Mouse (Mus musculus): Measurements from ENCODE around the gene Rapgef1.
A peak's percentile ranks its signal among the peaks of the same experiment; 100 is the strongest.
"Not testable (repeated sequence)": the region's sequence is repeated elsewhere in the genome, so short reads cannot be mapped to it uniquely, and the experiment has no call there.

Gene Rapgef1

DNA sequence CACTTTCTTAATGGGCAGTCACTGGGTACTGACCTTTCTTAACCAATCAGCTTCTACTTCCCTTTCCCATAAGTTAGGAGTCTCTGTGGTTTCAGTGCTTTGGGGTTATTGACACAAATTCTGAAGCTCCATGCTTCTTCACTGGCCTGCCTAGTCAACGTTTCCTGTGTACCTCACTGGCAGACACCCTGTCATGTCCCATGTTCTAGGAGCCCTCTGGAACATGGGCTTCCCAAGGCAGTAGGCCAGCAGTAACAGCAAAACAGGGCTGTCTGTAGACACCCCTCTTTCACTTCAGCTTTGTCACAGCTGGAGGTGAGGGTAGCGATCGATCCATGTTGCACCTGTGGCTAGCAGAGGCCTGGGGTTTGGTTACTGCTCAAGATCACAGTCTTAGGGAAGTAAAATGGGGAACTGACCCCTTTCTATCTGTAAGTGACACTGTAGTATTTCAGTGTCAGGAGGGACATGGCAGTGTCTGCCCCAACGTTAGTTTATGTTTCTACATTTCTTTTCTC is 4.6 kb downstream of the Rapgef1 start:
- DNase-seq, result no peak

GRCm38 (mm10) chr2:29624739-29625138 is 5.2 kb downstream of the Rapgef1 start:
- DNase-seq, result no peak

GRCm38 (mm10) chr2:29625573-29626200 is 6.2 kb downstream of the Rapgef1 start:
- DNase-seq, result no peak

- no peak for DNase-seq
These were observed 7.8 kb downstream of the Rapgef1 start for GRCm38 (mm10) chr2:29627337-29627736.

GRCm38 (mm10) chr2:29628186-29628585 is 8.7 kb downstream of the Rapgef1 start:
- DNase-seq, result no peak

- no peak for DNase-seq
These were observed 9.3 kb downstream of the Rapgef1 start for GRCm38 (mm10) chr2:29628763-29629181.

DNA sequence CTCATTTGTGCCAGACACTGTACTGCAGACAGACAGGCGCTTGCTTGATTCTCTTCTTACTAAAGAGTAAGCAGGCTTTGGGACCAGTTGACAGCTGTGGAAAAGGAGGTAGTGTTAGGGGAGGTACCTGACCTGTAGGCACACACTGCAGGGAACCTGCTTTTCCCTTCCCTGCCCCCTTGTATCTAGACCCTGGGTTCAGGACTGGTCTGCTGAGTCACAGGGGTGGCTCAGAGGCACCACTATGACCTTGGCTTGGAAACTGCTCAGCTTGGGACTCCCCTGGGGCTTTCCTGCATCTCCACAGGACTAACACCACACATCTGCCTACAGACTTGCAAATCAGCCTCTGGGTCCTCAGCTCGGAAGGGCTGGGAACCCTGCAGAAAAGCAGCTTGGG is 9.8 kb downstream of the Rapgef1 start:
- DNase-seq, result no peak

GRCm38 (mm10) chr2:29630141-29630771 is 10.7 kb downstream of the Rapgef1 start:
- no peak for DNase-seq

- DNase-seq, result no peak
These were observed 11.5 kb downstream of the Rapgef1 start for GRCm38 (mm10) chr2:29631020-29631419.

DNA sequence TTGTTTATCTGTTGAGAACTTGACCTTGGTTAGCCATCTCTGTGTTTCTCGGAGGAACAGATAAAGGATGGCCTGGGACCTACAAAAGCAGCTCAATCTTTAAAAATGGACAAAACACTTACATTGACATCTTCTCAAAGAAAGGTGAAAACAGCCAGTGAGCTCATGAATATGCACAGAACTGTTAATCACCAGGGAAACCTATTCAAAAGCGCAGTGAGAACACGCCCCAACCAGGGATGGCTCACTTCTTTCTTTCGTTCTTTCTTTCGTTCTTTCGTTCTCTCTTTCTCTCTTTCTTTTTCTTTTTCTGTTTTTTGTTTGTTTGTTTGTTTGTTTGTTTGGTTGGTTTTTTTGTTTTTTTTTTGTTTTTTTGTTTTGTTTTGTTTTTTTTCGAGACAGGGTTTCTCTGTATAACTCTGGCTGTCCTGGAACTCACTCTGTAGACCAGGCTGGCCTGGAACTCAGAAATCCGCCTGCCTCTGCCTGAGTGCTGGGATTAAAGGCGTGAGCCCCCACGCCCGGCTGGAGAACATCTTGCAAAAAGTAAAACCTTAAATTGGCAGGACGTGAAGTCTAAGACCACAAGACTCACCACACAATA is 12.1 kb downstream of the Rapgef1 start:
- not testable (repeated sequence) for DNase-seq

- DNase-seq, result no peak
These were observed 12.7 kb downstream of the Rapgef1 start for GRCm38 (mm10) chr2:29632168-29632662.

GRCm38 (mm10) chr2:29633101-29633554 is 13.6 kb downstream of the Rapgef1 start:
- peak; percentile 94 for DNase-seq

- no peak for DNase-seq
These were observed 14.3 kb downstream of the Rapgef1 start for GRCm38 (mm10) chr2:29633782-29634181.

DNA sequence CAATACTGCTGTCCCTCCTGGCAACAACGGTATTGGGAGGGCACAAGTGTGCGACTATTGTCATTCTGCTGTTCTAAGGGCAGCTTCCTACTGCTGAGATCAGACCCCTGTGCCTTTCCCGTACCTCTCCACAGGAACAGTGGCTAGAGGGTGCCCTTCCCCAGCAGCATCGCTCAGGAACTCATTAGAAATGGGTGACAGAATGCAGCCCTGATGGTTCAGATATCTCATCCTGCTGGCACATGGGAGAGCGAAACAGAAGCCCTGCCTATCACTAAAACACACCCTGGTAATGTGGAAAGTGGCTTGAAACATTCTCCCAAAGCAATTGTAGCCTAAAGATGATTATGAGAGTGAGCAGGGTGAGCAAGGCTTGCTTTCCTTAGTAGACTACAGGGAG is 15.0 kb downstream of the Rapgef1 start:
- DNase-seq, result no peak

GRCm38 (mm10) chr2:29635966-29636507 is 16.5 kb downstream of the Rapgef1 start:
- no peak for DNase-seq

DNA sequence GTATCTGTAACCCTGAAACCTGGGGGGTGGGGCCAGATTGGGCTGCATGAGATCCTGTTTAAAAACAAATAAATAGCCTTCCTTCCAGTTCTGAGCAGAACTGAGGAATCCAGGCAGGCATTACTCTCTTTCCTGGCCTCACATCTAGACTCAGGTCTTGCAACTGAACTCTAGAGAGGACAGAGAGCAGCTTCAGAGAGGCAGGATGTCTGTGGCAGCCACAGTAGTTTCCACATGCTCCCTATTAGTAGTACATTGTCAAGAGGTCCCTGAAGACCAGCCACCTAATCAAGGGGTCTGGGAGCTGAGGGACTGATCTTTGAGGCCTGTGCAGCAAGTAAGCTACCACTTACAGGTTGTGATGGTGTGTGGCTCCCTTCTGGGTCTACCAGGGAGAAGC is 18.0 kb downstream of the Rapgef1 start:
- DNase-seq, result no peak

DNA sequence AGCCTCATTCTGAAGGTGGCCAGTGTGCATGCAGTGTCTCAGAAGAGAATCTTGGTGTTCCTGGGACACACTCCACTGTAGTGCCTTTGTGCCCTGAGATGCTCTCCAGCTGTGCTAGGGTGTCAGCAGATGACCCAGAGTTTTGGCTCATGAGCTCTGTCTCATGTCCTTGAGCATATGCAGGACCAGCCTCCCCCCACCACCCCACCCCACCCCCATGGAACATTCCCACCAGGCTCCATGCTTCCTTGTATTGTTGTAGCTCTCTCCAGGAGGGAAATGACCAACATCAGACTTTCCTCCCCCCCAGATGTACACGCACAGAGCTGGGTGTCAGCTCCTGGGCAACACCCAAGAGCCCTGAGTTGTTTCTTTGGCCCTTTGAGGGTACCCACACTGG is 19.9 kb downstream of the Rapgef1 start:
- DNase-seq, result no peak

- DNase-seq, result no peak
These were observed 20.6 kb downstream of the Rapgef1 start for GRCm38 (mm10) chr2:29639953-29640743.

GRCm38 (mm10) chr2:29641707-29642106 is 22.2 kb downstream of the Rapgef1 start:
- no peak for DNase-seq

DNA sequence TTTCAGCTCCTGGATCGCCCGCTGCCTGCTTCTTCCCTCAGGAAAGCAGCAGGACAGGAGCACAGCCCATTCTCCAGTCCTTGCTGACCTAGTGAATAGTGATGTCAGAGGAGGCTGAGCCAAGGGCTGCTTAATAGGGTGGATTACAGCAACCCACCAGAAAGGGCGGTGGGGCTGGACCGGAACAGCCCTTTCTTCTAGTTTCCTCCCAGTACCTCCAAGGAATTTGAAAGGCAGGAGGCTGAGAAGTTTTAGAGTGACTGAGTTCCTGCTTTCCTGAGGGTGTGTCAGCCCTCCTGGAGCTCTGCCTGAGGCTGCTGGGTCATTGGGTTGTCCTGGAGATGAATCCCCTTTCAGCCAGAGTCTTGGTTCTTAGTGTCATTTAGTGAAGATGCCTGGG is 23.9 kb downstream of the Rapgef1 start:
- DNase-seq, result no peak

GRCm38 (mm10) chr2:29645071-29645628 is 25.6 kb downstream of the Rapgef1 start:
- DNase-seq, result no peak

DNA sequence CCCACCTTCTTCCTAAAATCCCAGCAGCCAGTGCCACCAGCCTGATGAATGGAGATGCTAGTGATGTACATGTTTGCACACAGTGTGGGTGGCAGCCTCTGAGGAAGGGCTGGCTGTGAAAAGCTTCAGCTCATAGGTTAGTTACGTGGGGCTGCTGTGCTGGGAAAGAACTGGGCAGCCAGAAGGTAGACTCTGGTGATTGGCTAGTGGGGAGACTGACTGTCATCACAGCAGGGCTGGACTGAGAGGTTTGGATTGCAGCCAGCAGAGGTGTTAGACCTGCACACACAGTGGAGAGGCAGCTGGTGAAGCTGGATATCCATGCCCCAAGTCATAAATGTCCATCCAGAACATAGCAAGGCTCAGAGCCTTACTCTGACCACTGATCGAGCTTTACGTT is 27.1 kb downstream of the Rapgef1 start:
- peak; percentile 50 to 55 for DNase-seq

Measured in cerebellum, postnatal 10 days (tissue).